Mouse (Mus musculus): Measurements from ENCODE around the gene Faf1. TPM values are rescaled to one million over a fixed set of nuclear protein-coding genes. Genes with fewer than 3 reads are reported as not detected.

Gene Faf1
- polyA plus RNA-seq, 1 experiment from 2014 or later, result 33.9 TPM

GRCm38 (mm10) chr4:109930935-109931334 lies 254.5 kb downstream of the Faf1 start:
- H3K9me3 ChIP-seq (ENCODE audit: control insufficient read depth, low read length), result no peaks in the 10 kb centered on the region
- 94% methylated on average over 1 of the region's 1 CpGs for WGBS
- DNase-seq (ENCODE audit: low spot score), result no peak
- no peak overlapping the region for H3K4me3 ChIP-seq (ENCODE audit: low read depth, low read length)
- H3K9ac ChIP-seq (ENCODE audit: low read length), result no peak overlapping the region
- no peaks in the 10 kb centered on the region for H3K4me1 ChIP-seq (ENCODE audit: control insufficient read depth, insufficient read depth, low read length)
- no peak for ATAC-seq (ENCODE audit: insufficient number of reproducible peaks, low FRiP score, low TSS enrichment, low read depth)
- no peaks in the 10 kb centered on the region for H3K36me3 ChIP-seq (ENCODE audit: control insufficient read depth, insufficient read depth, low read length)
- H3K4me2 ChIP-seq (ENCODE audit: low read depth, severe bottlenecking), result no peak overlapping the region
- H3K27ac ChIP-seq (replicated peaks; ENCODE audit: low read depth, low read length), result no peak overlapping the region
- H3K27me3 ChIP-seq (ENCODE audit: control insufficient read depth, insufficient read depth, low read length), result no peaks in the 10 kb centered on the region

DNA sequence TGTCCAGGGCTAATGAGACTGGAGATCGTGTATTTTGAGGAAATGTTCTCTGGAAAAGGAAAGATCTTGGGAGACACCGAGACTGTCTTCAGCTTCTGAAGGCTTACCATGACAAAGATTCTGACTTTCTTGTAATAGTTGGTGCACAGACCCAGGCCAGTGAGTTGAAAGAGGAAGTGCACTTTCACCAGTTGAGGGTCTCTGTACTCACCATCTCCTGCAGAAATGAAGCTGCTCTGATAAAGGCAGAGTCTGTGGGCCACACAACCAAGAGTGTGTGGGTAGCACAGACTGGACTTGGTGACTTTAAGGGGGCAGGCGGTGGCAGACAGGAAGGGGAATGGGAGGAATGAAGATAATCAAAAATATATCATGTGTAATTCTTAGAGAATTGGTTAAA lies 260.2 kb downstream of the Faf1 start:
- H3K4me1 ChIP-seq (ENCODE audit: control insufficient read depth, insufficient read depth, low read length), result no peaks in the 10 kb centered on the region
- no peak overlapping the region for H3K9ac ChIP-seq (ENCODE audit: low read length)
- ATAC-seq (ENCODE audit: insufficient number of reproducible peaks, low FRiP score, low TSS enrichment, low read depth) (no peak), DNase-seq (ENCODE audit: low spot score) (no peak)
- H3K4me2 ChIP-seq (ENCODE audit: low read depth, severe bottlenecking), result no peak overlapping the region
- no peaks in the 10 kb centered on the region for H3K36me3 ChIP-seq (ENCODE audit: control insufficient read depth, insufficient read depth, low read length)
- no peak overlapping the region for H3K27ac ChIP-seq (replicated peaks; ENCODE audit: low read depth, low read length)
- WGBS, result 85% methylated on average over 3 of the region's 3 CpGs
- H3K27me3 ChIP-seq (ENCODE audit: control insufficient read depth, insufficient read depth, low read length), result no peaks in the 10 kb centered on the region
- no peaks in the 10 kb centered on the region for H3K9me3 ChIP-seq (ENCODE audit: control insufficient read depth, low read length)
- H3K4me3 ChIP-seq (ENCODE audit: low read depth, low read length), result no peak overlapping the region

GRCm38 (mm10) chr4:109939291-109939690 lies 262.9 kb downstream of the Faf1 start:
- Histone ChIP-seq H3K4me2 (ENCODE audit: low read depth, severe bottlenecking) (no peak overlapping the region), H3K4me1 (ENCODE audit: control insufficient read depth, insufficient read depth, low read length) (no peaks in the 10 kb centered on the region), H3K27me3 (ENCODE audit: control insufficient read depth, insufficient read depth, low read length) (no peaks in the 10 kb centered on the region), H3K27ac (replicated peaks; ENCODE audit: low read depth, low read length) (no peak overlapping the region), H3K36me3 (ENCODE audit: control insufficient read depth, insufficient read depth, low read length) (no peaks in the 10 kb centered on the region), H3K4me3 (ENCODE audit: low read depth, low read length) (no peak overlapping the region), H3K9me3 (ENCODE audit: control insufficient read depth, low read length) (no peaks in the 10 kb centered on the region), H3K9ac (ENCODE audit: low read length) (no peak overlapping the region)
- DNase-seq (ENCODE audit: low spot score) (no peak), ATAC-seq (ENCODE audit: insufficient number of reproducible peaks, low FRiP score, low TSS enrichment, low read depth) (no peak)

GRCm38 (mm10) chr4:109945554-109945953 lies 269.2 kb downstream of the Faf1 start:
- no peak for DNase-seq (ENCODE audit: low spot score)
- H3K9me3 ChIP-seq (ENCODE audit: control insufficient read depth, low read length), result no peaks in the 10 kb centered on the region
- 98% methylated on average over 1 of the region's 1 CpGs for WGBS
- H3K4me2 ChIP-seq (ENCODE audit: low read depth, severe bottlenecking), result no peak overlapping the region
- H3K27me3 ChIP-seq (ENCODE audit: control insufficient read depth, insufficient read depth, low read length), result no peaks in the 10 kb centered on the region
- ATAC-seq (ENCODE audit: insufficient number of reproducible peaks, low FRiP score, low TSS enrichment, low read depth), result no peak
- no peak overlapping the region for H3K27ac ChIP-seq (replicated peaks; ENCODE audit: low read depth, low read length)
- no peak overlapping the region for H3K9ac ChIP-seq (ENCODE audit: low read length)
- H3K36me3 ChIP-seq (ENCODE audit: control insufficient read depth, insufficient read depth, low read length), result no peaks in the 10 kb centered on the region
- H3K4me1 ChIP-seq (ENCODE audit: control insufficient read depth, insufficient read depth, low read length), result no peaks in the 10 kb centered on the region
- H3K4me3 ChIP-seq (ENCODE audit: low read depth, low read length), result no peak overlapping the region

GRCm38 (mm10) chr4:109949307-109949706 lies 272.9 kb downstream of the Faf1 start:
- H3K4me3 ChIP-seq (ENCODE audit: low read depth, low read length), result no peak overlapping the region
- no peaks in the 10 kb centered on the region for H3K27me3 ChIP-seq (ENCODE audit: control insufficient read depth, insufficient read depth, low read length)
- no peak overlapping the region for H3K27ac ChIP-seq (replicated peaks; ENCODE audit: low read depth, low read length)
- 96% methylated on average over 3 of the region's 3 CpGs for WGBS
- DNase-seq (ENCODE audit: low spot score), result no peak
- no peak overlapping the region for H3K9ac ChIP-seq (ENCODE audit: low read length)
- no peaks in the 10 kb centered on the region for H3K9me3 ChIP-seq (ENCODE audit: control insufficient read depth, low read length)
- H3K36me3 ChIP-seq (ENCODE audit: control insufficient read depth, insufficient read depth, low read length), result no peaks in the 10 kb centered on the region
- H3K4me2 ChIP-seq (ENCODE audit: low read depth, severe bottlenecking), result no peak overlapping the region
- no peak for ATAC-seq (ENCODE audit: insufficient number of reproducible peaks, low FRiP score, low TSS enrichment, low read depth)
- no peaks in the 10 kb centered on the region for H3K4me1 ChIP-seq (ENCODE audit: control insufficient read depth, insufficient read depth, low read length)

GRCm38 (mm10) chr4:109953509-109953908 lies 277.1 kb downstream of the Faf1 start:
- WGBS, result 87% methylated on average over 1 of the region's 1 CpGs
- DNase-seq (ENCODE audit: low spot score), result no peak

GRCm38 (mm10) chr4:109960201-109960935 lies 284.0 kb downstream of the Faf1 start:
- Histone ChIP-seq H3K4me2 (ENCODE audit: low read depth, severe bottlenecking) (no peak overlapping the region), H3K9me3 (ENCODE audit: control insufficient read depth, low read length) (no peaks in the 10 kb centered on the region), H3K9ac (ENCODE audit: low read length) (no peak overlapping the region), H3K4me1 (ENCODE audit: control insufficient read depth, insufficient read depth, low read length) (no peaks in the 10 kb centered on the region), H3K4me3 (ENCODE audit: low read depth, low read length) (no peak overlapping the region), H3K36me3 (ENCODE audit: control insufficient read depth, insufficient read depth, low read length) (no peaks in the 10 kb centered on the region; the same call in 1 of the 2 replicates), H3K27me3 (ENCODE audit: control insufficient read depth, insufficient read depth, low read length) (no peaks in the 10 kb centered on the region), H3K27ac (replicated peaks; ENCODE audit: low read depth, low read length) (no peak overlapping the region)
- no peak for ATAC-seq (ENCODE audit: insufficient number of reproducible peaks, low FRiP score, low TSS enrichment, low read depth)
- no peak for DNase-seq (ENCODE audit: low spot score)
- WGBS, result 62% methylated on average over 5 of the region's 5 CpGs

More at GRCm38 (mm10) chr4:109953509-109953908, 277.1 kb downstream of the Faf1 start:
- Histone ChIP-seq H3K4me2 (ENCODE audit: low read depth, severe bottlenecking) (no peak overlapping the region), H3K36me3 (ENCODE audit: control insufficient read depth, insufficient read depth, low read length) (no peaks in the 10 kb centered on the region), H3K9ac (ENCODE audit: low read length) (no peak overlapping the region), H3K27me3 (ENCODE audit: control insufficient read depth, insufficient read depth, low read length) (no peaks in the 10 kb centered on the region), H3K27ac (replicated peaks; ENCODE audit: low read depth, low read length) (no peak overlapping the region), H3K4me1 (ENCODE audit: control insufficient read depth, insufficient read depth, low read length) (no peaks in the 10 kb centered on the region), H3K9me3 (ENCODE audit: control insufficient read depth, low read length) (no peaks in the 10 kb centered on the region), H3K4me3 (ENCODE audit: low read depth, low read length) (no peak overlapping the region)
- ATAC-seq (ENCODE audit: insufficient number of reproducible peaks, low FRiP score, low TSS enrichment, low read depth), result no peak

DNA sequence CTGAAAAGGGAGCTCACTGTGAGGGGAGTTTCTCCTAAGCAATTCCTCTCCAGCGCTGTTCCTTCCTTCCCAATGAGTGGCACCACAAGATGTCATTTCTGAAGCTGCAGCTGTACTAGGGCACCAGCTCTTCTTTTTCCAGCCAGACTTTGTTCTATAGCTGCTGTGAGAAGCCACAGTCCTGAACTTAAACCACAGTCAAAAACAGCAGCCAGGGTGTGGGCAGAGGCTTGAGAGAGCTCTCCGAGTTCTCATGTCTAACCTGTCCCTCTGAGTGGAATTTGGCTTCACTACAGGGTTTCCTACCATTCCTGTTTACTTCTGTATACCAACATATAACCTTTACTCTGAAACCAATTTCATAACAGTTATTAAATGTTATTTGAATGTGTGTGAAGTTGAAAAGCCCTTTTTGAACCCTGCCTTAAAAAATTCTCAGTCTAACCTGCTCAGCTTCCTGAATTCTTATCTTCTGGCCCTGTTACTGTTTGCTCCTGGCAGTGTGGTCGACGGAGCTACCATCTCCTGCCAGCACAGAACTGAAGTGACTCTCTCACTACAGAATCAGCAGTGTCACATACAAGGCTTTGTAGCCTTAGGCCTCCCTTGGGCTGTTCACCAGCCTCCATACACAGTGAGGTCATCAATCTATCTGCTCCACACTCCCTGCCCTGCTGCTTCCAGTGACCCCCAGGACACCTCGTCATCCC lies 287.3 kb downstream of the Faf1 start:
- Histone ChIP-seq H3K27ac (replicated peaks; ENCODE audit: low read depth, low read length) (no peak overlapping the region), H3K9ac (ENCODE audit: low read length) (no peak overlapping the region), H3K4me2 (ENCODE audit: low read depth, severe bottlenecking) (no peak overlapping the region), H3K36me3 (ENCODE audit: control insufficient read depth, insufficient read depth, low read length) (no peaks in the 10 kb centered on the region; the same call in 1 of the 2 replicates), H3K4me3 (ENCODE audit: low read depth, low read length) (no peak overlapping the region), H3K9me3 (ENCODE audit: control insufficient read depth, low read length) (no peaks in the 10 kb centered on the region), H3K4me1 (ENCODE audit: control insufficient read depth, insufficient read depth, low read length) (no peaks in the 10 kb centered on the region), H3K27me3 (ENCODE audit: control insufficient read depth, insufficient read depth, low read length) (no peaks in the 10 kb centered on the region)
- ATAC-seq (ENCODE audit: insufficient number of reproducible peaks, low FRiP score, low TSS enrichment, low read depth), result no peak
- no peak for DNase-seq (ENCODE audit: low spot score)
- 87% methylated on average over 5 of the region's 5 CpGs for WGBS
